Mouse (Mus musculus): Measurements from ENCODE around the gene Rbfox3. TPM values are rescaled to one million over a fixed set of nuclear protein-coding genes. Genes with fewer than 3 reads are reported as not detected.

Rbfox3 gene
- total RNA-seq, 2 experiments from 2014 or later: 0.26 to 0.63 TPM

GRCm38 (mm10) chr11:118475496-118476083, 435.8 kb downstream of the Rbfox3 start:
- DNase-seq: no peak

- no peak for DNase-seq
Observed at GRCm38 (mm10) chr11:118473842-118474500, 437.4 kb downstream of the Rbfox3 start.

GRCm38 (mm10) chr11:118473161-118473560, 438.2 kb downstream of the Rbfox3 start:
- no peak for DNase-seq

GRCm38 (mm10) chr11:118471676-118472075, 439.7 kb downstream of the Rbfox3 start:
- no peak for DNase-seq

- DNase-seq: no peak
Observed at GRCm38 (mm10) chr11:118470234-118470966, 441.0 kb downstream of the Rbfox3 start.

- DNase-seq: no peak
Observed at GRCm38 (mm10) chr11:118469509-118470160, 441.8 kb downstream of the Rbfox3 start.

GRCm38 (mm10) chr11:118467441-118468035, 443.9 kb downstream of the Rbfox3 start:
- no peak for DNase-seq

GRCm38 (mm10) chr11:118460280-118460679, 451.1 kb downstream of the Rbfox3 start:
- peak; percentile 57 for DNase-seq

GRCm38 (mm10) chr11:118459536-118459935, 451.9 kb downstream of the Rbfox3 start:
- DNase-seq: no peak

- DNase-seq: no peak
Observed at GRCm38 (mm10) chr11:118459051-118459450, 452.3 kb downstream of the Rbfox3 start.

- no peak for DNase-seq
Observed at GRCm38 (mm10) chr11:118456937-118457336, 454.5 kb downstream of the Rbfox3 start.

- DNase-seq: no peak
Observed at GRCm38 (mm10) chr11:118455788-118456187, 455.6 kb downstream of the Rbfox3 start.

GRCm38 (mm10) chr11:118453886-118454671, 457.3 kb downstream of the Rbfox3 start:
- peak; percentile 60 for DNase-seq

- no peak for DNase-seq
Observed at GRCm38 (mm10) chr11:118452955-118453354, 458.4 kb downstream of the Rbfox3 start.

- DNase-seq: no peak
Observed at GRCm38 (mm10) chr11:118451211-118451610, 460.2 kb downstream of the Rbfox3 start.

GRCm38 (mm10) chr11:118448385-118448784, 463.0 kb downstream of the Rbfox3 start:
- peak; percentile 67 for DNase-seq

GRCm38 (mm10) chr11:118447346-118447745, 464.1 kb downstream of the Rbfox3 start:
- no peak for DNase-seq

- peak; percentile 72 for DNase-seq
Observed at GRCm38 (mm10) chr11:118445843-118446242, 465.6 kb downstream of the Rbfox3 start.

GRCm38 (mm10) chr11:118443201-118443970, 468.0 kb downstream of the Rbfox3 start:
- DNase-seq: peak; percentile 91

GRCm38 (mm10) chr11:118442691-118443090, 468.7 kb downstream of the Rbfox3 start:
- DNase-seq: no peak
